Mouse (Mus musculus): Measurements from ENCODE around the gene Ube2i.

Ube2i gene

DNA sequence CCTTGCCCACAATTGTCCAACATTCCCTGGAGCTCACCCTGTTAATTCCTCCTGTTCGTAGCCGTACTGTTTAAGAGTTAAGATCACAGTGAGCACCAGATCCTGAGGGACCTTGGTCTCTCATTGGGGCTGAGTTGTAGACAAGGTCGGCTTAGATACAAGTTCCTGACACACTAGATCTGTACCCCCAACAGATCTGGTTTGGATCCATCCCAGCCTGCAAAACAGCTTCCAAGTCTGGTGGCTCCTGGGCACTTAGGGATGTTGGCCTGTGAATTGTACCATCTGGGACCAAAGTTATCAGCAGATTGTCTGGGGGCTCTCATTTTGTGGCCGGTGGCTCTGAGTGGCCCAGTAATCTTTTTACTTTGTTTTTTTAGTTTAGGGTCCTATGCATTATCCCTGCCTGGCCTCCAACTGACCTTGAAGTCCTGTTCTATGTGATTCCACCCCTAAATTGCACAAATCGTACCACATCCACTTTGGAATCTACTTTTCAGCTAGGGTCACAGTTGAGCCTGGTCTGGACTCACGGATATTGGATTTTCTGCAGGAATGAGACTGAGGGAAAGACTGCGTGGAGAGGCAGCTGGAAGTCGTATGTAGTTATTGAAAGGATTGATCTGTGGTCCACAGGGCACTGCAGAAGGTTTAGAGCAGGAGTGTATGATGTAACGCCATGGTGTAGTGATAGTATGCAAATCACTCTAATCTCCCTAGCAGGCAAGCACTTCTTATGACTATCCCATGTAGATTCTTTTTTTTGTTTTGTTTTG, at the start of gene Ube2i:
Ube2i (minus strand) TSS at position 52 of the 776 bp plus-strand sequence.
- DNase-seq, result no peak

- DNase-seq, result no peak
These were observed 48.5 kb upstream of the Ube2i start for GRCm38 (mm10) chr17:25322930-25323329.

- no peak for DNase-seq
These were observed 46.4 kb upstream of the Ube2i start for GRCm38 (mm10) chr17:25320819-25321218.

- DNase-seq, result no peak
These were observed 43.9 kb upstream of the Ube2i start, which contains the start of gene Prss29 for GRCm38 (mm10) chr17:25318354-25318753. Prss29 (plus strand) TSS chr17:25318654.

DNA sequence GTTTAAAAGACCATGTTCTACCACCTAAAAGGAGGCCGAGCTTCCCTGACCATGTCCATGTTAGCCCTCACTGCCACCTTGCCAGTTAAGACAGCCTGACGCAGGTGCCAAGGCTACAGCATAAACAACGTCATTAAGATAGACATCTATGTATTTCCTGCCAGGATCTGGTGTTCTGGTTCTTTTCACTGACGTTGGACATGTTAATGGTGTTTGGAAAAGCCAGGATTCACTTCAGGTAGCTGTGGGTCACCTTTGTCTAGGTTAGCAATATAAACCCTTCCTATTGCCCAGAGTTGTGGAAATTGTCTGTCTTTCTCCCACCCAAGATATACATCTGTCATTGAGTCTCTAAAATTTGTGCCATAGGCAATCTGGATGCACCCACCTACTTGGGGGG, 33.9 kb upstream of the Ube2i start, which contains the start of gene Prss28:
Prss28 (plus strand) TSS at position 301 of the 400 bp plus-strand sequence.
- no peak for DNase-seq

GRCm38 (mm10) chr17:25298094-25298493, 23.7 kb upstream of the Ube2i start, which contains the start of gene Prss34:
Prss34 (plus strand) TSS chr17:25298394.
- no peak for DNase-seq

DNA sequence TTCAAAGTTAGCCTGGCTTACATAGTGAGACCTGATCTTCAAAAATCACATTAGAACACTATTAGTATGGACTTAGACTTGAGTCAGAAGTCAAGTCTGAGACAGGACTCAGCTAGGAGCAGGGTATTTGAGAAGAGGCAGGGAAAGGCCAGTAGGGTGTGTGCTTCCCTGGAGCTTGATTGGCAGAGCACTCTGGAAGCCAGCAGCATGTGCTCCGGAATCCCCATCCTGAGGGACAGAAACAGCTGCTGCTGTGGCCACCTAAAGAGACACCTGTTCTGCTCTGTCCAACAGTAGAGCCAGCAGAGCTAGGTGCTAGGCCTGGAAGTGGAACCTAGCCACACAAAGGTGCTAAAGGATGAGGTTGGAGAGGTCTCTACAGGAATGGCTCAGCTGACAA, 19.7 kb upstream of the Ube2i start:
- DNase-seq, result no peak

GRCm38 (mm10) chr17:25293495-25293894, 19.1 kb upstream of the Ube2i start:
- DNase-seq, result no peak

DNA sequence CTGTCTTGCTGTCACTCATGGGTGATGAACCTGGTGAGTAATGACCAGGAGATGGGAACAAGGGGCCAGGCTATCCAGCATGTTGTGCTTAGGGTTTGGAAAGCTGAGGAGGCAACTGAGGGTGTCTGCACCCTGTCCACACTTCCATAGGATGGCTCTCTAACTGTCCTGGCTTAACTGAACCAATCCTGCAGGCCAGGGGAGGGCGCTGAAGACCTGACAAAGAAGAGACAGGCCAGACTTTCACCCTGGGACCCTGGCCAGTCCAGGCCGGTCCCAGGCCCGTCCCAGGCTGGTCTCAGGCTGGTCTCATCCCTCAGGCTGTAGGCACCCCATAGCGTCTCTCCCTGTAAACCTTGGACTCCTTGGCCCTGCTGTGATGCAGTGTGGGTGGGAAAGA, 16.0 kb upstream of the Ube2i start:
- DNase-seq, result no peak

DNA sequence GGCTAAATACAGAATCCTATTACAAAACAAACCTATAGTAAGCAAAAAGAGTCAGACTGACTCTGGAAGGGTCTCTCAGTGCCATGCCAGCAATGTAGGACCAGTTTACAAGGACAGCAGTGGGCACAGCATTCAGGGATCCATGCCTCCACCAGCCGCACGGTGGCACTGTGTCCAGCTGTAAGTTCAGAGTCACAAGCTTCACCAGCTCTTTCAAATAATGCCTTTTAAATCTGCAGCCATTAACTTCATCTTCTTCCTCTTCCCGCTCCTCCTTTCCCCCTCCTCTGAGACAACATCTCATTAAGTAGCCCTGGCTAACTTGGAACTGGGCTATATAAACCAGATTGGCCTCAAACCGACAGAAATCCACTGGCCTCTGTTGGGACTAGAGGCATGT, 14.4 kb upstream of the Ube2i start:
- DNase-seq, result peak; percentile 64

DNA sequence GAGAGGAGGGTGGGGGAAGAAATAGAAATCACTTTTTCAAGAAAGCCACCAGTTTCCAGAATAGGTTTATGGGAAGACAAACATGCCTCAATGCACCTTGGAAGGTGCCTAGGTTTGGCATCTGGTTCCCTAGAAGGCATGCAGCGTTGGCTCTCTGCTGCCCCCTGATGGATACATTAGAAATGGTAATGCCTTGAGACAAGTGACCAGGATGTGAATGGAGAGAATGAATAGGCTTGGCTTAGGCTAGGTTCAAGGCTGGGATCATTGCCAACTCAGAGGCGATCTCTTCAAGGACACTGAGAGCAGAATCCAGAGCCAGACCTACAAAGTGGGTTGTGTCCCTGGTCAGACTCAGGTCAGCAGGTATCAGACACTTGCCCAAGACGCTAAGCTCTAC, 10.6 kb upstream of the Ube2i start:
- DNase-seq, result peak; percentile 83

- peak; percentile 77 for DNase-seq
These were observed 7.7 kb upstream of the Ube2i start for GRCm38 (mm10) chr17:25282133-25282532.

GRCm38 (mm10) chr17:25275833-25276232, 1.4 kb upstream of the Ube2i start:
- DNase-seq, result no peak

GRCm38 (mm10) chr17:25273706-25274501, 518 bp downstream of the Ube2i start:
- DNase-seq, result peak; percentile 97

- DNase-seq, result peak; percentile 91
These were observed 1.3 kb downstream of the Ube2i start for GRCm38 (mm10) chr17:25272951-25273705.

DNA sequence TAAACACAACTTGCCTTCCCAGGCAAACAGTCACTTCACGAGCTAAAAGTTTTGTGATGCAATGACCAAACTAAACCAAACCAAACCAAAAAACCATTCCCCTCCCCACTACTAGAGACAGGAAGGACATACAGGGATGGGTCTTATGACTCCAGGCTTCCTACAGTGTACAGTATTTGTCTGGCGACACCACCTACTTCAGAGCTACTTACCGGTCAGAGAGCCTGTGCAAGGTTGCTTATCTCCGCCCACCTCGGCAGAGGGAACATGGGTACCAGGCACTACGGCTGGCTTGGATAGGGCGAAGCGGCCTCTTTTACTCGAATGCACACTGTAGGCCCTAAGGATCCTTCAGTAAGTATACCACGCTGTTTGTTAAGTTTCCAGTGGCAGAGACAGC, 2.1 kb downstream of the Ube2i start:
- peak; percentile 44 for DNase-seq

DNA sequence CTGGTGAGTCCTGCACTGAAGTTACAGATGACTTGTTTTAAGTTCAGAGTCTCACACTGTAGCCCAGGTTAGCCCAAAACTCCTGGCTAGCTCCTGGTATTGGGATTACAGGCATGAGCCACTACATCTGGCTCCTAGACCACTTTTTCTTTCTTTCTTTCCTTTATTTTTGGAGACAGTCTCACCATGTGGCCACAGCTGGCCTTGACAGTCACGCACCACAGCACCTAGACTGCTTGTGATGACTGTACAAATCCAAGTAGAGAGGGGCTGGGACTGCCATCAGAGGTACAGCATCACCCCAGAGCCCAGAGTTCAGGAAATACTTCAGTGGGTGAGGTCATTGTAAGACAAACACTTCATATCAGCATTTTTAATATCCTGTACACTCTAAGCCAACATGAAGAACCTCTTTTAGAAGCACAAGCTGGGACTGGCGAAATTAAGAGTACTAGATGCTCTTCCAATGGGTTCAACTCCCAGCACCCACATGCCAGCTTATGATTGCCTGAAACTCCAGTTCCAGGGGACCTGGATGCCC, 3.6 kb downstream of the Ube2i start:
- DNase-seq, result no peak

DNA sequence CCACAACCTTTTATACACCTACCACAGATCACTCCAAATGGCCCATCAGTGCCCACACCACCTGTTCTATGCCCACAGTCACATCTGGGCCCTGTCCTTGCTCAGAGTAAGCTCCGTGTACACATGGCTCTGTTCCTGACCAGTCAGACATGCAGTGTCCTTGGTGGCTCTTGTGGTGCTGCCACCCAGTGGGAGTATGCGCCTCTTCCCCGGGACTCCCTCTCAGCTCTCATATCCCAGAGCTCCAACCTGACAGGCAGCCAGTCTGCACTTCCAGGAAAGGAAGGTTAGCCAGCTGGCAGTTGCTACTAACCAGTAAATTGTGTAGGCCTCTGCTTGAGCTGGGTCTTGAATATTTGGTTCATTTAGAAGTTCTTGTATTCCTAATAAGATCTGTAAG, 10.0 kb downstream of the Ube2i start:
- DNase-seq, result peak; percentile 42

- DNase-seq, result peak; percentile 53
These were observed 16.6 kb downstream of the Ube2i start for GRCm38 (mm10) chr17:25257804-25258261.

DNA sequence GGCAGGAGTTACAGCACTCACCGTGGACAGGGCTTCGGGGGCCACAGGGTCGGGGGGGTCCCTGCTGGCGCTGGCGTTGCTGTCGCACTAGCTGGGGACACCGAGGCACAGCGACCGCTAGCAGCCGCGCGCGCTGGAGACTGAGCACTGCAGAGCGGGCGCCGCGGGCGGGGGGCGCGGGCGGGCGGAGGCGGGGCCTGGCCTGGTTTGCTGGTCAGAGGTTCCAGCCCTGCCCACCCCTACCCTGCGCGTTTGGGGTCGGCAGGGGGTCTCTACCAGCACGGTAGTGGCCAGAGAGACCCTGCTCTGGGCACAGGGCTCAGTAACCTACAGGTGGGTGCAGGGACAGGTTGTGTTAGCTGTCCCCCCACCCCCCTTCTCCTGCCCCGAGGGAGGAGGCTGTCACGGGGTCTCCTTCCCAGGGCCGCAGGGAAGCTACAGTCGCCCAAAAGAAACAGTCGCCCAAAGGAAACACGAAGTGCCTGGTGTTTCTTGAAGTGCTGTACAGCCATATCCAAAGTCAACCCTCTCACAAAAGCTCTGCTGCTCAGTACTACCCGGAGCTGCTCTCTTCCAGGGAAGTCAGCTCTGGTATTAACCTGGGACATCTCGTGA, 18.2 kb downstream of the Ube2i start, which contains the start of gene Baiap3:
Baiap3 (minus strand) TSS at position 225 of the 615 bp plus-strand sequence.
- peak; percentile 53 for DNase-seq

- no peak for DNase-seq
These were observed 19.3 kb downstream of the Ube2i start for GRCm38 (mm10) chr17:25255110-25255509.

DNA sequence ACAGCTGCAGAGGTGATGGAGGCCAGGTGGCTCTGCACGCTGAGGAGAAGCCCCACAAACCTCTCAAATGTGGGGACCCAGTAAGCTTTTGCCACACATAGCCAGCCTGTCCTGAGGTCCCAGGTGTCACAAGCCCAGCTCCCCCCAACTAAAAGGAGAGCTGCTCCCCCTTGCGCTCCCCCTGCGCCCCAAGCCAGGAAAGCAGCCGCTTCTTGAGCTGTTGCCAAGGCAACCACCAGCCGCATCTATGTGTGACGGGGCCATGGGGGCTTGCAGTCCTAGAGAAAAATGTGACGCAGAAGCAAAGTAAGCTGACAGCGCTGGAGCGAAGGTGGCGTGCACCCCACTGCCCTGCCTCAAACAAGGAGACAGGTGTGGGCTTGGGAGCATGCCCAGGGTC, 20.7 kb downstream of the Ube2i start:
- no peak for DNase-seq
